Mouse (Mus musculus) erythroblast, embryonic 14.5 days (primary cell): ENCODE measurements at regions not wholly inside any gene's neighbourhood (a gene's known extent, or its start where the extent isn't known, plus 50 kb on each side); places are given as distances from the start of the nearest gene placed in this dataset.

ENCODE experiments used
- GATA1 ChIP-seq: IDR thresholded peaks from 2 replicates; pipeline ENCODE4 v1.6.1; 2012; ENCODE audit warnings: low read length, inconsistent platforms, mixed read lengths
- TAL1 ChIP-seq: IDR thresholded peaks from 3 replicates; pipeline ENCODE4 v1.6.1; 2012; ENCODE audit warnings: low read length, inconsistent platforms, mixed read lengths

GRCm38 (mm10) chr10:37623041-37623440, 484.3 kb upstream of the Marcks start:
- TF ChIP-seq TAL1 (no peak), GATA1 (no peak)
